Mouse (Mus musculus) embryonic facial prominence, embryonic 13.5 days (tissue): Measurements from ENCODE around the gene Pbx2. TPM values are rescaled to one million over a fixed set of nuclear protein-coding genes. Genes with fewer than 3 reads are reported as not detected.

Experiments used
- ATAC-seq: fragments of 200-750 bp; cut with Nextera tagmentation; 2 replicates; pipeline ENCODE4 v1.8.0; 2017; ENCODE audit warnings: low read depth; ENCODE audit not compliant: insufficient number of reproducible peaks, insufficient read depth, low FRiP score, low TSS enrichment
- H3K27ac ChIP-seq: fragments of 300-500 bp; sonication (generic); 2 replicates; pipeline ENCODE4 v1.5.1; 2015; ENCODE audit warnings: moderate library complexity, mild to moderate bottlenecking, inconsistent platforms
- H3K27me3 ChIP-seq: fragments of 300-500 bp; sonication (generic); 2 replicates; pipeline ENCODE4 v1.6.1; 2015; ENCODE audit warnings: mild to moderate bottlenecking, inconsistent platforms
- H3K36me3 ChIP-seq: fragments of 300-500 bp; sonication (generic); 2 replicates; pipeline ENCODE4 v1.6.1; 2015; ENCODE audit warnings: mild to moderate bottlenecking, inconsistent platforms
- H3K4me1 ChIP-seq: fragments of 300-500 bp; sonication (generic); 2 replicates; pipeline ENCODE4 v1.6.1; 2015; ENCODE audit warnings: inconsistent platforms
- H3K4me2 ChIP-seq: fragments of 300-500 bp; sonication (generic); 2 replicates; pipeline ENCODE4 v1.6.1; 2015; ENCODE audit warnings: moderate library complexity, mild to moderate bottlenecking, inconsistent platforms
- H3K4me3 ChIP-seq: fragments of 300-500 bp; sonication (generic); 2 replicates; pipeline ENCODE4 v1.5.1; 2015; ENCODE audit warnings: mild to moderate bottlenecking, inconsistent platforms
- H3K9ac ChIP-seq: fragments of 300-500 bp; sonication (generic); 2 replicates; pipeline ENCODE4 v1.6.1; 2015; ENCODE audit warnings: mild to moderate bottlenecking, inconsistent platforms
- H3K9me3 ChIP-seq: fragments of 300-500 bp; sonication (generic); 2 replicates; pipeline ENCODE4 v1.6.1; 2016; ENCODE audit warnings: inconsistent platforms
- WGBS: fragments of 180-500 bp; shearing (Covaris S2); methylation state at CpG from one replicate; pipeline ENCODE4 v1.1.7; 2015; ENCODE audit warnings: mixed read lengths; 5-methylcytosine and 5-hydroxymethylcytosine counted together
- polyA plus RNA-seq: library from polyadenylated mRNA; unstranded; fragments of >200 nt; fragmentation: Nextera tagmentation; extraction: Ambion mirVana; gene quantifications from 2 replicates; pipeline ENCODE4 v1.2.1, GENCODE M21; 2015

Pbx2 gene
- polyA plus RNA-seq, 1 experiment from 2014 or later, result 19.2 TPM

DNA sequence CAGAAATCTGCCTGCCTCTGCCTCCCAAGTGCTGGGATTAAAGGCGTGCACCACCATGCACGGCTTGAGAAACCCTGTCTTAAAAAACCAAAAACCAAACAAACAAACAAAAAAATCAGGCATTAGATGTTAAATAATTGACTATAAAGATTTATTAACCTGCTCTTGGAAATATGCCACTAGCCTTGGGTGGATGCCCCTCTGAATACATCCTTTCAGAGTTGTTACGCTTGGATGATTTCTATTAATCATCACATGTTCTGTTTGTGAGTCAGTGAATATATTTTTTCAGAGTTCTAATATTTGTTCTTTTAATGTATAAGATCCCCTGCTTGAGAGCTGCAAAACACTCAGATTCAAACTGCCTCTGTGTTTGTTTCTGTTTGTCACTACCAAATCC, 33.9 kb downstream of the Pbx2 start:
- WGBS, result 93% methylated on average over 3 of the region's 3 CpGs
- no peak overlapping the region for H3K9ac ChIP-seq
- H3K9me3 ChIP-seq, result no peaks in the 10 kb centered on the region
- H3K4me3 ChIP-seq, result no peak overlapping the region
- no peak for ATAC-seq
- peaks cover 7% of the 10 kb centered on the region for H3K27me3 ChIP-seq
- peaks cover 41% of the 10 kb centered on the region for H3K36me3 ChIP-seq
- no peak overlapping the region for H3K4me2 ChIP-seq
- H3K4me1 ChIP-seq, result peaks cover 35% of the 10 kb centered on the region
- no peak overlapping the region for H3K27ac ChIP-seq

GRCm38 (mm10) chr17:34626062-34626772, 35.2 kb downstream of the Pbx2 start:
- Histone ChIP-seq H3K4me2 (peak overlapping the region; percentile 91), H3K4me1 (peaks cover 47% of the 10 kb centered on the region), H3K9me3 (no peaks in the 10 kb centered on the region), H3K9ac (peak overlapping the region; percentile 83), H3K36me3 (peaks cover 35% of the 10 kb centered on the region), H3K27ac (peak overlapping the region; percentile 97), H3K27me3 (peaks cover 20% of the 10 kb centered on the region), H3K4me3 (peak overlapping the region; percentile 82)
- no peak for ATAC-seq
- 52% methylated on average over 16 of the region's 16 CpGs for WGBS

GRCm38 (mm10) chr17:34626773-34627092, 35.7 kb downstream of the Pbx2 start:
- Histone ChIP-seq H3K4me2 (peak overlapping the region; percentile 91), H3K4me1 (peaks cover 52% of the 10 kb centered on the region), H3K27ac (peak overlapping the region; percentile 97), H3K36me3 (peaks cover 30% of the 10 kb centered on the region), H3K9me3 (no peaks in the 10 kb centered on the region), H3K9ac (peak overlapping the region; percentile 83), H3K27me3 (peaks cover 25% of the 10 kb centered on the region), H3K4me3 (peak overlapping the region; percentile 82)
- no peak for ATAC-seq
- 1% methylated on average over 18 of the region's 18 CpGs for WGBS

DNA sequence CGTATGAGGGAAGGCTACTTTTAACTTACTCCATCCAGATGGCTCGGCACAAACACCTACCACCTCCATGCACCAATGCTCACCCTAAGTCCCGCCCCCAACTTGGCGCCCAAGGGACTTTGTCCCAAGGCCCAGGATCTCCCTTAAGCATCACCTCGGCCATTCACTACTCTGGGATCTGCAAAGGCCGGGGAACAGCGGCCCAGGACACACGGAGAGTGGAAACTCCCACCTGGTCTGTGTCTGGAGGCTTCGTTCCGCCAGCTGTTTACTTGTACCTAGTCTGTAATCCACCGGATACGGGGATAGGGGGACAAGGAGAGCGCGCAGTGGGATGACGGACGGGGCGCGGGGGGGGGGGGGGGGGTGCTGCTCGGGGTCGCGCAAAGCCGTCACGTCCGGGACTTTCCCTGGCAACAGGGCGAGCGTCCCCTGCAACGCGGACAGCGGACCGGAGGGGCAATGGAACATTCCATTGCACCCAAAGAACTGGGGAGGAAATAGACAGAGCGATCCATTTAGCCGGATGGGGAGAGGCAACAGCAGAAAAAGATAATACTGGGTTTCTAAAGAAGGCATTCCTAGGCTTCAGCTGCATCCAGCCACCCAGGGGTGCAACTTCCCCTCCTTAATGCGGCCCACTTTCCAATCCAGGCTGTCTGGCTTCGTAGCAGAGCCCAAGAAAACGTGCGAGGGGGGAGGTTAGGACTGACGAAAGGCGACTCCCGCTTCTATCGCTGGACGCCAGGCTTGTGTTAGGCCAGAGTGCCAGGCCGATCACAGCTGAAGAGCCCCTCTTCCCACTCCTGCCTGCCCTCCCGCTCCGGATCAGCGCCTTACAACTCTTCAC, 36.3 kb downstream of the Pbx2 start:
- ATAC-seq, result peak; percentile 67; the same call in 1 of the 2 replicates
- Histone ChIP-seq H3K4me1 (peaks cover 58% of the 10 kb centered on the region), H3K4me2 (peak overlapping the region; percentile 91), H3K27me3 (peaks cover 31% of the 10 kb centered on the region), H3K36me3 (peaks cover 24% of the 10 kb centered on the region), H3K9me3 (no peaks in the 10 kb centered on the region), H3K4me3 (peak overlapping the region; percentile 82), H3K9ac (peak overlapping the region; percentile 83), H3K27ac (peak overlapping the region; percentile 97)
- under 1% methylated on average over 40 of the region's 45 CpGs for WGBS

GRCm38 (mm10) chr17:34627943-34628643, 37.0 kb downstream of the Pbx2 start, which contains the start of gene Ppt2:
Gene Ppt2, minus strand, starts transcription at chr17:34628510.
- Histone ChIP-seq H3K9me3 (no peaks in the 10 kb centered on the region), H3K27ac (peak within 1 kb of the TSS; percentile 97), H3K36me3 (peaks cover 17% of the 10 kb centered on the region), H3K27me3 (peaks cover 38% of the 10 kb centered on the region), H3K9ac (peak within 1 kb of the TSS; percentile 83), H3K4me2 (peak within 1 kb of the TSS; percentile 91), H3K4me3 (peak within 1 kb of the TSS; percentile 82), H3K4me1 (peaks cover 61% of the 10 kb centered on the region)
- no peak for ATAC-seq
- WGBS, result 2% methylated on average over 29 of the region's 29 CpGs

- Histone ChIP-seq H3K4me3 (peak overlapping the region; percentile 82), H3K36me3 (peaks cover 13% of the 10 kb centered on the region), H3K4me1 (peaks cover 61% of the 10 kb centered on the region), H3K4me2 (peak overlapping the region; percentile 91), H3K27ac (peak overlapping the region; percentile 97), H3K9me3 (no peaks in the 10 kb centered on the region), H3K27me3 (peaks cover 43% of the 10 kb centered on the region), H3K9ac (peak overlapping the region; percentile 83)
- no peak for ATAC-seq
- WGBS, result 24% methylated on average over 5 of the region's 5 CpGs
Observed at GRCm38 (mm10) chr17:34628644-34628967, 37.5 kb downstream of the Pbx2 start.

GRCm38 (mm10) chr17:34629221-34629751, 38.2 kb downstream of the Pbx2 start, which contains the start of gene Prrt1:
Gene Prrt1, plus strand, starts transcription at chr17:34629533.
- 2% methylated on average over 16 of the region's 16 CpGs for WGBS
- Histone ChIP-seq H3K36me3 (peaks cover 6% of the 10 kb centered on the region; the same call in 1 of the 2 replicates), H3K9me3 (no peaks in the 10 kb centered on the region), H3K4me1 (peaks cover 61% of the 10 kb centered on the region), H3K27ac (peak within 1 kb of the TSS; percentile 97), H3K27me3 (peaks cover 47% of the 10 kb centered on the region), H3K4me3 (peak within 1 kb of the TSS; percentile 82), H3K9ac (peak within 1 kb of the TSS; percentile 83), H3K4me2 (peak within 1 kb of the TSS; percentile 91)
- no peak for ATAC-seq

- H3K9ac ChIP-seq, result peak overlapping the region; percentile 83; the same call in 1 of the 2 replicates
- no peaks in the 10 kb centered on the region for H3K9me3 ChIP-seq
- H3K4me2 ChIP-seq, result peak overlapping the region; percentile 91
- H3K4me3 ChIP-seq, result peak overlapping the region; percentile 82
- peaks cover 47% of the 10 kb centered on the region for H3K27me3 ChIP-seq
- no peak for ATAC-seq
- 12% methylated on average over 12 of the region's 12 CpGs for WGBS
- H3K27ac ChIP-seq, result no peak overlapping the region
- peaks cover 5% of the 10 kb centered on the region; the same call in 1 of the 2 replicates for H3K36me3 ChIP-seq
- peaks cover 61% of the 10 kb centered on the region for H3K4me1 ChIP-seq
Observed at GRCm38 (mm10) chr17:34629796-34630603, 38.9 kb downstream of the Pbx2 start.

DNA sequence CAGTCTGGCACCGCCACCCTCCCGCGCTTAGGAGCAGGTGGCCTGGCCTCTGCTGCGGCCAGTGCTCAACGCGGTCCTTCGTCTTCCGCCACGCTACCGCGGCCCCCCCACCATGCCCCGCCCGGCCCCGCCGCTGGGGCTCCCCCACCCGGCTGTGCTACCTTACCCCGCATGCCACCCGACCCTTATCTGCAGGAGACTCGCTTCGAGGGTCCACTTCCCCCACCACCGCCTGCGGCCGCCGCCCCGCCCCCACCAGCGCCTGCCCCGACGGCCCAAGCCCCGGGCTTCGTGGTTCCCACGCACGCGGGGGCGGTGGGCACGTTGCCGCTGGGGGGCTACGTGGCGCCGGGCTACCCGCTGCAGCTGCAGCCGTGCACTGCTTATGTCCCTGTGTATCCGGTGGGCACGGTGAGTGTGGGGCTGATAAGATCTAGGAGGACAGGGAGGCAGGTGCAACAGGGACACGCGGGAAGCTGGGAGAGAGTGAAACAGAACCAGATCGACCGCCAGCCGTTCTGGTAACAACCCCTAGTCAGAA, 39.8 kb downstream of the Pbx2 start:
- H3K27me3 ChIP-seq, result peaks cover 49% of the 10 kb centered on the region
- H3K4me2 ChIP-seq, result peak overlapping the region; percentile 91
- H3K9me3 ChIP-seq, result no peaks in the 10 kb centered on the region
- no peaks in the 10 kb centered on the region for H3K36me3 ChIP-seq
- WGBS, result 2% methylated on average over 48 of the region's 48 CpGs
- H3K9ac ChIP-seq, result 0 out of 2 replicates have a peak overlapping the region, but pooled peaks have one; percentile 27
- H3K4me1 ChIP-seq, result peaks cover 60% of the 10 kb centered on the region
- no peak overlapping the region for H3K27ac ChIP-seq
- no peak for ATAC-seq
- H3K4me3 ChIP-seq, result peak overlapping the region; percentile 46

DNA sequence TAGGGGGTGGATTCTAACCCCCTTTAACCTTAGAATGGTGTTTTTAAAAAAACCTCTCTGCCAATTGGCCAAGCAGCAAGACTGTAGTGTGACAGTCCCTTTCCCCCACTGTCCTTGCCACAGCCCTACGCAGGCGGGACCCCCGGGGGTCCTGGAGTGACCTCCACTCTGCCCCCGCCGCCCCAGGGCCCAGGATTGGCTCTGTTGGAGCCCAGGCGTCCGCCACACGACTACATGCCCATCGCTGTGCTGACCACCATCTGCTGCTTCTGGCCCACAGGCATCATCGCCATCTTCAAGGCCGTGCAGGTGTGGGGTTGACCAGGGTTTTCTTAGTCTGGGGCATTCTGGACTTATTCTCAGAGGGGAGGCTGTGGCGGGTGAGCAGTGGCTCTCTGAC, 40.6 kb downstream of the Pbx2 start:
- H3K4me3 ChIP-seq, result peak overlapping the region; percentile 46
- peaks cover 52% of the 10 kb centered on the region for H3K4me1 ChIP-seq
- H3K9ac ChIP-seq, result peak overlapping the region; percentile 67
- H3K4me2 ChIP-seq, result peak overlapping the region; percentile 91
- WGBS, result 6% methylated on average over 12 of the region's 12 CpGs
- no peaks in the 10 kb centered on the region for H3K9me3 ChIP-seq
- no peak overlapping the region for H3K27ac ChIP-seq
- no peaks in the 10 kb centered on the region for H3K36me3 ChIP-seq
- ATAC-seq, result no peak
- H3K27me3 ChIP-seq, result peaks cover 49% of the 10 kb centered on the region
